Mouse (Mus musculus): ENCODE results near the gene Mtmr3. TPM values are rescaled to one million over a fixed set of nuclear protein-coding genes. Genes with fewer than 3 reads are reported as not detected.

Mtmr3 gene
- polyA plus RNA-seq (2015; fragmentation: Nextera tagmentation; extraction: Ambion mirVana): 19.9 and 22.5 TPM in 2 replicates

DNA sequence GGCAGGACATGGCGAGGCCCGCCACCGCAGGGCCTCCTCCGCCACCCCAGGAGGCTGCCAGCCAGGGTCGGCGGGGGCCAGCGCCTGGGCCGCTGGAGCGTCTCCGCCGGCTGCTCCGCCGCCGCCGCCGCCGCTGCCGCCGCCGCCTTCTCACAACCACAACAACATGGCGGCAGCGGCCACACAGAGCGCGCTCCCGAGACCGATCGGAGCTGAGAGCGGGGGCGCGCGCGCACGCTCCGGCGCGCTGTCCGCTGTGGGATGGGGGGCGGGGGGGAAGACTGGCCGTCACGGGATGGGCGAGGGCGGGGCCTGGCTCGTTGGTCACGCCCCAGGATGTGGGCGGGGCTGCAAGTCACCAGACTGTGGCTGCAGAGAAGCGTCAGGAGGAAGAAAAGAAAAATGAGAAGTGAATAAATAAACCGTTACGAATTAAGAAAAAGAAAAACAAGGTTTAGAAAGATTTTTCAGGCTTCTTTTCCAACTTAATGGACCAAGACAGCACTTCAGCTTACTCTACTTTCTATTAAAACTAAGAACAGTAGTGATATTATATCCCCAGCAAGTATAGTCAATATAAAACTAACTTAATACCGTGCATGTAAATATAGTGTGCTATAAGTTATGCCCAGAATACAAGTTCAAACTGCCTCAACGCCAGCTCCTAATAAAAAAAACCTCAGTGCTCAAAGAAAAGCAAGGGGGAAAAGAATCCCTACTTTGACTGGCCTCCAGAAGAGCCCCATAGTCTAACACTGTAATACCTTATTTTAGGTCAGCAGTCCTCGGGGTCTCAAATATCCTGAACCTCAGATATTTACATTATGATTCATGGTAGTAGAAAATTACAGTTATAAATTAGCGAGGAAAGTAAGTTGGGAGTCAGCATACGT, at the start of gene Mtmr3:
Gene Mtmr3, minus strand, starts transcription at position 256 of the 893 bp plus-strand sequence.

DNA sequence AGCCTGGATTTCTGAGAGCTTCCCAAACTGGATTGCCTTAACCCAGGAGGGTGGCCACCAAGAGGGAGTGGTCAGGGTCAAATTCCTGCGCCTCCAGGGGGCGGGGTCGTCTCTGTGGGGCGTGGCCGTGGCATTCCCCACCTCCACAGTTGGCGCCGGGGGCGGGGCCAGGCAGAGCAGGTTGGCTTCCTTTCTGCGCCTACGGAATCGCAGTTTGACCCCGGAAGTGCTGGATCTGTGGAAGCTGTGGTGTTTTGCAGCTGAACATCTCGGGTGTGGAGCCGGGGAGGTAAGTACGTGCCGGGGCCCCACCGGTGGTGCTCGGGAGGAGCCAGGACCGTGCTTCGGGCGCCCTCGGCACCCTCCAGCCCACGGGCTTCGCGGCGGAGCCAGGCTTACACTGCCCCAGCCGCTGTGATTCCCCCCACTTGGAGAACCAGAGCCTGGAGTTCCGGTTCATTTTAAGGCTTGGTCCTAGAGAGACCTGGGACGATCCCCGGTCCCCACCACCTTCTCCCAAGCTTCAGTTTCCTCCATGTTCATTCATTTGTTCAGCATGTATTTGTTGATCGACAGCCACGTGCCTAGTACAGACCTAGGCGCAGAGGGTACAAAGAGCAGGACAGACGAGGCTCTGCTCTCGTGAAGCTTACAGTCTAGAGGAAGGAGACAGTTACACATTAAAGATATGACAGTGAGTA, 43.0 kb upstream of the Mtmr3 start, which contains the start of gene Ascc2:
Gene Ascc2, plus strand, starts transcription at position 214 of the 701 bp plus-strand sequence.

DNA sequence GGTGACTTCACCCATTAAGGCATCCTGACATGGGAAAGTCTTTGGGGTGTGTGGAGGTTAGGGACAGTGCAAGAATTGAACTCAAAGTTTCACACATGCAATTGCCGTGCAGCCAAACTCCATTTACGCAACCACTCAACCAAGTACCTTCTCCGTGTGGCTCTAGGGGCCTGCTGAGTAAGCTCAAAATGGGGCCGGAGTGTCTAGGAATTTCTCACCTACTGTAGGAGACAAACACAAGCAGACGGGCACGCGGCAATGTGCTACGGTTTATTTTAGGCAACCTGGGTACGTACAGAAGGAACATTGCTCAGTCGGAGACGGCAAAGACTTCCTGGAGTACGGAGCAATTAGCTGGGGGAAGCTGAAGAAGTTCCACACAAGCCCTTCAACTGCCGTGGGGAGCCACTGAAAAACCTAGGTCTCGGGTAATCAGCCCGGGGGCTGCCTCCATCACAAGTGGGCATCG, 25.4 kb upstream of the Mtmr3 start, which contains the start of gene Gm11032:
Gene Gm11032, plus strand, starts transcription at position 51 of the 469 bp plus-strand sequence.

DNA sequence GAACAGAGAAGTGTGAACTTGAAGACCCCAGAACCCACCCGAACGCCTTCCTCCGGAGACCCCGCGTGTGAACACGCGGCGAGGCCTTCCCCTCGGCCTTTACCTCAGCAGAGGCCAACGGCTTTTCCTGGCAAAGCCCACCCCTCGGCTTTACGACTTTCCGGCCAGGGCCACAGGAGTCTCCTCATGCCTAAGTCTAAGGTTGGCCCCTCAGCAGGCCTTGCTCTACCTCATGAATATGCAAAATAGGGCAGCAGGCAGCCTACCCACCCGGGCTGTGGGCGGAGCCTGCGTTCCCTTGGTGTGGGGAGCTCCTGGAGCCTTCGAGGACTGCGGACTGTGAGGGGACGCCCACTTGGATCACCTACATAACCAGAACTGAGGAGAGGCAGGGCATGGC, 153.7 kb downstream of the Mtmr3 start, which contains the start of gene Hormad2:
Gene Hormad2, minus strand, starts transcription at position 128 of the 400 bp plus-strand sequence.

Other genes starting within 250 kb of the Mtmr3 start
- 0.18 TPM in 1 of 2 replicates, not detected in the other for gene Hormad2, start 153.8 kb downstream of the Mtmr3 start, polyA plus RNA-seq (2015; fragmentation: Nextera tagmentation; extraction: Ambion mirVana)
- gene Gm11032, start 25.2 kb upstream of the Mtmr3 start, polyA plus RNA-seq (2015; fragmentation: Nextera tagmentation; extraction: Ambion mirVana): not detected in 2 replicates
- gene Ascc2, start 42.9 kb upstream of the Mtmr3 start, polyA plus RNA-seq (2015; fragmentation: Nextera tagmentation; extraction: Ambion mirVana): 15.1 and 16.0 TPM in 2 replicates
- gene Uqcr10, start 109.5 kb upstream of the Mtmr3 start, polyA plus RNA-seq (2015; fragmentation: Nextera tagmentation; extraction: Ambion mirVana): 1,112 and 1,229 TPM in 2 replicates
- 58.3 and 60.3 TPM in 2 replicates for gene Zmat5, start 109.8 kb upstream of the Mtmr3 start, polyA plus RNA-seq (2015; fragmentation: Nextera tagmentation; extraction: Ambion mirVana)
- gene Cabp7, start 151.9 kb upstream of the Mtmr3 start, polyA plus RNA-seq (2015; fragmentation: Nextera tagmentation; extraction: Ambion mirVana): 12.4 and 13.4 TPM in 2 replicates